Mouse (Mus musculus) bone marrow macrophage, adult 2 months (primary cell): ENCODE data around the gene Ptprb.

Experiments used
- CTCF ChIP-seq: IDR thresholded peaks from 2 replicates; pipeline ENCODE4 v1.5.1; 2012; ENCODE audit warnings: low read depth, mild to moderate bottlenecking, low read length, moderate library complexity
- POLR2A ChIP-seq: IDR thresholded peaks from 2 replicates; pipeline ENCODE4 v1.6.1; 2012; ENCODE audit warnings: mild to moderate bottlenecking, low read depth, low read length, borderline replicate concordance

DNA sequence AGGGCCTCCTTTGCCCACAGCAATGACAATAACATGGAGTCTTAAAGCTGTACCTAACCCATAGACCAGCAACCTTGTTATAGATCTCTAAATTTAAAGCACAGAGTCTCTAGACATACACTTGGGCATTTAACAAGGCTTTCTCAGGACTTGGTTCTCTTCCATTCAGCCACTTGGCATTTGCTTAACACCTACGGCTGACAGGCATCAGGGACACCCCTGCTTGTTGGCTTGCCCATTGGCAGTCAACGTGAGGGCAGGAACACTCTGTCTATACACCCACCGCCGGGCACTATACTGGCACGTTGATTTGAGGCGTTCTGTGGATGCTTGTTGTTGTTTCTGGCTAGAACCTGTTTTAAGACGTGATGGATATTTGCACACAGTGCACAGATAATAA is 157.1 kb downstream of the Ptprb start:
- TF ChIP-seq POLR2A (no peak), CTCF (no peak)
